Mouse (Mus musculus): Measurements from ENCODE around the gene Cyp27b1.

- TF ChIP-seq POLR2A (IDR thresholded peaks at IDR 0.05; ENCODE audit: control insufficient read depth, extremely low read depth, insufficient read depth, low read length, poor library complexity): no peak
- no peak for TF ChIP-seq CTCF (IDR thresholded peaks at IDR 0.05; ENCODE audit: borderline replicate concordance, control insufficient read depth, extremely low read depth, insufficient read depth, low read length, poor library complexity)
Measured at GRCm38 (mm10) chr10:127048608-127049394, 751 bp downstream of the Cyp27b1 start.

Data from thymus, adult 2 months (tissue).